Mouse (Mus musculus) adrenal gland (tissue): ENCODE measurements around the gene Actn2.

Experiments
- intact Hi-C: fragments of 180-260 bp; cut with DNase I; formaldehyde crosslinking; loops from one replicate; pipeline ENCODE4 v1.15.1; 2025

The Actn2 gene

GRCm38 (mm10) chr13:12257391-12258380 lies 82.9 kb downstream of the Actn2 start, which contains the start of gene Mtr:
Mtr (minus strand) TSS chr13:12258113.
- intact Hi-C loops = loop anchor here (5.0 kb wide), 1 partner anchor 45 kb away; no protein-coding TSS in a partner anchor

GRCm38 (mm10) chr13:12256871-12257390 lies 83.6 kb downstream of the Actn2 start:
- intact Hi-C loops = loop anchor here (5.0 kb wide), 1 partner anchor 45 kb away; no protein-coding TSS in a partner anchor

- intact Hi-C loops = loop anchor here (5.0 kb wide), 1 partner anchor 44 kb away; no protein-coding TSS in a partner anchor
These were observed 84.5 kb downstream of the Actn2 start for GRCm38 (mm10) chr13:12255911-12256705.

GRCm38 (mm10) chr13:12250496-12250895 lies 90.1 kb downstream of the Actn2 start:
- intact Hi-C loops = no loop called here

- intact Hi-C loops = no loop called here
These were observed 91.2 kb downstream of the Actn2 start for GRCm38 (mm10) chr13:12249195-12249898.

GRCm38 (mm10) chr13:12245938-12246337 lies 94.6 kb downstream of the Actn2 start:
- intact Hi-C loops = no loop called here

- intact Hi-C loops = no loop called here
These were observed 96.6 kb downstream of the Actn2 start for GRCm38 (mm10) chr13:12243991-12244390.

- intact Hi-C loops = no loop called here
These were observed 108.4 kb downstream of the Actn2 start for GRCm38 (mm10) chr13:12232141-12232540.

GRCm38 (mm10) chr13:12228248-12228647 lies 112.3 kb downstream of the Actn2 start:
- intact Hi-C loops = no loop called here

GRCm38 (mm10) chr13:12227606-12228005 lies 113.0 kb downstream of the Actn2 start:
- intact Hi-C loops = no loop called here
